Mouse (Mus musculus) spleen, postnatal 36 days (tissue): ENCODE measurements around the gene Timm8a2.
A peak's percentile ranks its signal among the peaks of the same experiment; 100 is the strongest.

ENCODE experiments used
- DNase-seq, 2 experiments: peaks; one replicate each; pipeline ENCODE4 v3.0.0; 2022; ENCODE audit warnings: low spot score in 2 of 2, mixed read lengths in 1 of 2

Timm8a2 gene

DNA sequence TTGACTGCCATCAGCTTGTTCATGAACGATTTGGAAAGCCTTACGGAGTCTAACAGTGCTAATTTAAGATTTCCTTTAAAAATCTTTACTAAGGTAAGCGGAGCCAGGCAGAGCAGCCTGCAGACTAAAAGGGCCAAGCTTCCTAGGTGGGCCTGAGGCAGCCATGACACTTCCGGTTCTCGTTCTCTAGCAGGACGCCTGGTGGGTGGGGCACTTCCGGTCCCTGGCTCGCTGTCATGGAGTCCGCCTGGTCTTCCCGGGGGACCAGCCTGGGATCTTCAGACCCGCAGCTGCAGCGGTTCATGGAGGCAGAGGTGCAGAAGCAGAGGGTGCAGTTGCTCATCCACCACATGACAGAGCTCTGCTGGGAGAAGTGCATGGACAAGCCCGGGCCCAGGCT lies at the start of gene Timm8a2:
Gene Timm8a2 (plus strand): TSS at position 224 of the 400 bp plus-strand sequence.
- no peak for DNase-seq

DNA sequence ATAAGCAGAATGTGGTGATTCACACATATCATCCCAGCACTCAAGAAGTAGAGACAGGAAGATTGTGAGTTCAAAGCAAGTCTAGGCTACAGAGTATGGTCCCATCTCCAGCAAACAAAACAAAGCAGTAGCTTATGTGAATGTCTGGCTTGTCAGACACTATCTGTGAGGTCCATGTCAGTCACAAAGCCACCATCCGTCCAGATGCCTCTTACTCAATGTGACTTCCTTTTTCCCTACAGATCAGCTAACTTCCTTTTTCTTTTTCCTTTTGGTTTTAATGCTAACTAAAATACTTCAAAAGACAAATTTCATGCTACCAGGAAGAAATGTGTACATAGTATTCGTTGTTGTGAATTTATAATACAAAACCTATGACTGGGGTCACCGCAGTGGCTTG lies 49.0 kb upstream of the Timm8a2 start:
- DNase-seq: no peak

DNA sequence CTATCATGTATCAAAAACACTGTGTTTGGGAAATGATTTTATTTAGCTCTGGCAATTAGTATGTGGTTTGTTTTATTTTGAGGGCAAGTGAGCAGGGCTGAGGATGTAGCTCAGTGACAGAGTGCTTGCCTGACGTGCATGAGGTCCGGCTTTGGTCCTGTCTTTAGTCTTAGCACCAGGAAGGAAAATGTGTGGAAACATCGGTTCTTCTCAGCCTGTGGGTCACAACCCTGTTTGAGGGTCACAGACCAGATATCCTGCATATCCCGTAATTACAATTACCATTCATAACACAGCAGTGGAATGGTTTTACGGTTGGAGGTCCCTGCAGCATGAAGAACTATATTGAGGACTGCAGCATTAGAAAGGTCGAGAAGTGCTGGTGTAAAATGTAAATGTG lies 48.4 kb upstream of the Timm8a2 start:
- no peak for DNase-seq

DNA sequence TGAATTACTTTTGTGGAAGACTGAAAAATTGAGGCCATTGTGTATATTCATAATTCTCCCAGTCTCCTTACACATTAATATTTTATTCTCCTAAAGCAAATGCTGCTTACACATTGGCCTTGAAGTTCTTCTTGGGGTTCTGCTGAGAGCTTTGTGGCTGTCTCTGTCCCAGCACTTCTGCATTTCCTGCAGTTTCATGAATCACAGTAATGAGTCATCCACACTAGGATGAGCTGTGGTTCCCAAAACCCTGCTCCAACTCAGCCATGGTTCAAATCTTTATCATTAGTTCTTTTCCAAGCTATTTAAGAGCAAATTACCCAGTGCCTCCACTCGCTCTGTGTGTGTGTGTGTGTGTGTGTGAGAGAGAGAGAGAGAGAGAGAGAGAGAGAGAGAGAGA lies 47.2 kb upstream of the Timm8a2 start:
- DNase-seq: no peak

DNA sequence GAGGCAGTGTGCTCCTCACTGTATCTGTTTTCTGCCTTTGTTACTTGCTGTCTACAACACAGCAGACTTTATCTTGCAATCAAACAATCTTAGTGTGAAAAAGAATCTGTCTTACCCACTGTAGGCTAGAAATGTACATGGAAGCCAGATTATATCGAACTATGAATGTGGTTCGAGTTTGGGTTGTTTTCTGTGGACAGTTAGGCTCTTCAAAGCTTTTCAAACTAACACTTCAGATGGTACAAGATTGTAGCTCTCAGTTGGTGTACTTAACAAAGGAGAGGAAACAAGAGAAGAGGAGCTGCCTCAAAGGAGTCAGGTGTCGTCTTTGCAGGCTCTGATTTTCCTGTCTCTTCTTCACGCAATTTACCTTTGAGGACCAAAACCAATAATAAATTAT lies 46.8 kb upstream of the Timm8a2 start:
- no peak for DNase-seq

DNA sequence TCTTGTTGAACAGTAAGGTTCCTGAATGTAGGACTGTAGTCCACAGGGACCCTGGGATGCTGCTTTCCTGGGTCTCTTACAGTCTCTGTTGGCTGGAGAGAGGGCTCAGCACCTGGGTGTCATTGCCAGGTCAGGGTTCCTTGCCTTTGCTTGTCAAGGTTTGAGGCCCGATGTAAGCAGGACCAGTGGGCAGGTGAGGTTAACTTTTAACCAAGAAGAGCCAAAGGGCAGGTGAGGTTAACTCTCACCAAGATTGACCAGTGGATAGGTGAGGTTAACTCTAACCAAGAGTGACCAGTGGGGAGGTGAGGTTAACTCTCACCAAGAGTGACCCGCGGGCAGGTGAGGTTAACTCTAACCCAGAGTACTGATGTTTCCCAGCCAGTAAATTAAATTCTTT lies 45.1 kb upstream of the Timm8a2 start:
- DNase-seq: no peak

DNA sequence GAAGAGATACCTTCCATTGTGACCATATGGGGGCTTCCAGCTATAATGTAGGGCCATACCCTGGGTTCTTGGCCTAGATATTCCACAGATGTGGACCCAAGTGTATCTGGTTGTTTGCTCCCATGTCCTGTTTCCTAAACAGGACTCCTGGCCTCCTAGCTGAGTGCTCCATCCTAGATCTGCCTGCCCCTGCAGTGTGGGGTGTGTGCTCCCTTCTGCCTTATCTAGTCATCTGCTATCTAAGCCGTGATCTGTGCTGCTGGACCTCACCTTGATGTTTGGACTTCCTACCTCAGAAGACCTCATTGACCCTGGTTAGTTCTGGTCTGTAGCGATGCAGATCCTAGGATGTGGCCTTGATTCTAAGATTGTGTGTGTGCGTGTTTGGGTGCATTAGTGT lies 44.6 kb upstream of the Timm8a2 start:
- no peak for DNase-seq

DNA sequence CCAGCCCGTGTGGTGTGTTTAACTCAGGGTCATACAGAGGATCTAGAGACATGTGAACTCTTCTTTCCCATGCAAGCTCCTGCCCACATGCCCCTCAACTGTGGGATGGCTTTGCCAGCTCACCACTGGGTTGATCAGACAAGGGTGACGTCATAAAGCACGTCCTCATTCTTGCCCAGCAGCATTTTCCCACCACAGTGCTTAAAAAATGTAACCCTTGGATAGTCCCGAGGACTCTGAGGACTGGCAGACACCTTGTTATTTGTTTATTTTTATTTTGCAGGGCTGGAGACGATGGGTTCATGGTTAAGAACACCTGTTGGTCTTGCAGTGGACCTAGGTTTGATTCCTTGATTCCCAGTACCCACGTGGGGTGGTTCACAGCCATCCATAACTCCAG lies 43.6 kb upstream of the Timm8a2 start:
- no peak for DNase-seq

DNA sequence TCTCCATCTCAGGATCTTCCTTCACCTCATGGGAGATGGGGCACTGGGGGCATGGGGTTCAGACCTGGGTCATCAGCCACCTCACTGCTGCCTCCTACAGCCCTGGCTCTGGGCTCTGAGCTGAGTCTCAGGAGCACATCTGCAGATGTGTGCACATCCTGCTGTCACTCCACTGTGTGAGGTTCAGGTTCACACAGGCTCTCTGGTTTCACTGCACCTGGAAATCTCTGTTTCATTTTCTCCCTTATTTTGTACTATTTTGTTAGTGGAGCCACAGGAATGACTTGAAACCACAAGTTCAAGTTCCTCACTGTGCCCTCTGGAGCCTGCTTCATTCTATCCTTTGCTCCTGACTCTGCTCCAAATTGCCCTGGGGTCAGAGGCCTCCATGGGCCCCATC lies 42.6 kb upstream of the Timm8a2 start:
- DNase-seq: no peak

DNA sequence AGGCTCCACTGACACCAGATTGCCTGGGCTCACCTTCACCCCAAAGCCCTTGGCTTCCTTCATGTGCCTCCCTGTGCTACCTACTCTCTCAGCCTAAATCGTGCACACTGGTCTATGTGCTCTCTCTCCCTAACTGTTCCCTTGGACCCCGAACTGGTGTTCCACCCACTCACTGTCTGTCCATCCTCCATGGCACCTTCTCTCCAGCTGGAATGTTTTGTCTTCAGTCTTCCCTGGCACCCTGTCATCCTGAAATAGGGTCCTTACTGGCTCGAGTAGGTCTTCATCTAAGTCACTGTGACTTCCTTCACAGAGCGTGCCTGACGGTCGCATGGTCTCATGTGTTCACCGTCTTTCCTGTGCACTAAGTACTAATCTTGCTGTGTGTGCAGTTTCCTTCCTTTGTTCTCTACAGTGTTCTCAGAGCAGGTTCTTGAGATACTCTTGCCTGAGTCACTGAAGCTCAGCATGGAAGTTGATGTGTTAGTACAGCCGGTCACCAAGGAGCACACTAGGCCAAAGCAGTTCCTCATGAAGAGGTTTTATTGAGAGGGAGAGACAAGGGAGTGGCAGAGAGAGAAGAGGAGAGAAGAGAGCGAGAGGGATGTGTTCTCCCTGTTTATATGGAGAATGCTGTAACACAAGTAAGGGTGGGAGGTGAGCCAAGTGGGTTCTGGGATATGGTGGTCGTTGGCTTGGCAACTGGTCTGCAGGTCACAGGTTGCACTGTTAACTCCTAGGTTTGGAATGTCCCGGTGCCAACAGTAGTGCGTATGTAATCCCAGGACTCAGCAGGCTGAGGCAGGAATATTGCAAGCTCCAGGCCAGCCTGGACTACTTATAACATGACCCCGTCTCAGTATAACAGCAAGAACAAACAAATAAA lies 41.8 kb upstream of the Timm8a2 start:
- DNase-seq: no peak

DNA sequence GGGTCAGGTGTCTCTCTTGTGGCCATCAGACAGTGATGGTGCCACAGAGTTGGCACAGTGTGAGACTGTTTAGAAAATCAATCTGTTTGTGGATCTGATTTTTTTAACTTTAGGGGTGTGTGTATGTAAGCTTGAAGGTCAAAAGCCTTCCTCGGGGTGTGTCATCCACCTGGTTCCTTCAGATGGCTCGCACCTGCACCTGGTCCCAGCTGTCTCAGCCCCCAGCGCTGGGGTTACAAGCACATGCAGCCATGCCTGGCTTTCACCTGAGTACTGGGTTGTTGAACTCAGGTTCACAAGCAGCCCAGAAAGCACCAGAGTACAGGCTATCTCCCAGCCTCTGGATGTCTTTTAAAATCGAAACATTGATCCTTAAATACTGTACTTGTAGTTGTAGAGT lies 40.9 kb upstream of the Timm8a2 start:
- DNase-seq: no peak

DNA sequence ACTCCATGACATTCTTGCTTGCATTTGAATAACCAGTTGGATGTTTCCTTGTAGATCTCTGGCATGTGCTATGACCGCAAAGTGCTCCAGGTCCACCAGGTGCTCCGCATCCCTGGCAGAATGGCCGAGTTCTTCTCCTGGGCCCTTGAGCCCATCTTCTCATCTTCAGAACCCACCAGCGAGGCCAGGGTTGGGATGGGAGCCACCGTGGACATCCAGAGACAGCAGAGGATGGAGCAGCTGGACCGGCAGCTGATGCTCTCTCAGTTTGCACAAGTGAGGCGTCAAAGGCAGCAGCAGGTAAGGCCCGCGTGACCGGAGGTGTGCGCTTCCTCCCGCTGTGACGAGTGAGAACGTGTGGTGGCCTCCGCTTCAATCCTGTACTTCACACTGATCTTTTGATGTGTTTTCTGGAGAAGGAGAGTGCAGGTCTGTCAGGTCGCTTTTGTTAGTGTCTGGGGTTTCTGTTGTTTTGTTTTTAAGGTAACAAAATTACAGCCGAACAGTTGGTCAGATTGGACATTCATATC lies 40.2 kb upstream of the Timm8a2 start:
- DNase-seq: no peak

DNA sequence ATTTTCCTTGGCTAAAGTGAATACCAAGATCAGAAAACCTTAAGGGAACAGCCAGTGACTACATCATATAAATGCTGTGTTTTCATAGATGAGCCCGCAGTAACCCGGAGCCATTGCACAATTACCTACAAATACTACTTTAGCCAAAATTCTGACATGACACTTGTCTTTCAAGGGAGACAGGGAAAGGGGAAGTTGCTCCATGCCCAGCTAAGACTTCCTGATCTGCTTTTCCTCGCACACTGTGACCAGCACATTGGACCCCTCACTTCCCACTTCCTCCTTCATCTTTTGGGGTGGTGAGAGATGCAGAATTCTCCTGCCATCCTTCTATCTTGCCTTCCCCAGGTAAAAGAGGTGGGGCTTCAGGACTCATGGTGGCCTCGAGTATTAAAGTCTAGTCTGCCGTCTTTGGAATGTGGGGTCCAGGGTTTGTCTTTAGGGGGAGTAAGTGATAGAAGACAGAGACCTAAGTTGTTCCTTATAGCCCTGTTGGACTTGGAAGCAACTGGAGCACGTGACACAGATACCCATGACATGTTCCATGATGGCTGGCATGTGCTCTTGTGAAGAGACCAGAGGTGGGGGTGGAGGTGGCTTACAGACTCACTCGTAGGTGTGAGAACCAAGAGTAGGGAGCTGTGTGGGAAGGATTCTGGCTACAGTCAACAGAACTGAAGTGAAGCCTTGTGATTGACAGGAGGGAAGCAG lies 39.5 kb upstream of the Timm8a2 start:
- no peak for DNase-seq

DNA sequence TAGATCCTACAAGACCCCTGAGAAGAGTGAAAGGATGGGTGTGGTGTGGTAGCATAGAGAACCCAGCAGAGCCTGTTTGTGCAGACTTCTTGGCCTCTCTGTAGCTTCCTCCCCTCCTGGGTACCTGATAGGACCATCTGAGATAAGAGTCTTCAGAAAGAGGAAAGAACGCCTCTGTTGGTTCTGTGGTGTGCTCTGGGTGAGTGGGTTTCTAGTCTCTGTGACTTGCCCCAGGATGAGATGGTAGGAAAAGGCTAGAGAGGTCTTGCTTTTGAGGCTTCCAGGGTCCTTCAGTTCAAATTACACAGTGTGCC lies 39.0 kb upstream of the Timm8a2 start:
- DNase-seq: peak; percentile 60 to 61

DNA sequence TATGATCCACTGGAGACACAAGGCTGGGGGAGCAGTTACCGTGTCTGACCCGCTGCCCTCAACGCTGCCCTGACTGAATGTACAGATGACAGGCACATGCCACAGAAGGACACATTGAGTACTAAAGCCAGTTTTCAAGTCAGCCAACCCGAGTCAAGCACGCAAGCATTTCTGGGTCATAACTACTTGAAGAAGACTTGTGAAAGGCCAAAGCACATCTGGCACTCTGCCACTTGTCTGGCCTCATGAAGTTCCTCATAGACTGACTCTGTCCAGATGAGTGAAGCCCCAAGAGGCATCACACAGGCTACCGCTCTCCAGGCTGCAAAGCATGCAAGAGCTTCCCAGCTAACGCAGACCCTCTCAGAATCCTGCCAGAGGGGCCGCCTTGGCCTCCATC lies 37.7 kb upstream of the Timm8a2 start:
- peak; percentile 67 to 72 for DNase-seq

DNA sequence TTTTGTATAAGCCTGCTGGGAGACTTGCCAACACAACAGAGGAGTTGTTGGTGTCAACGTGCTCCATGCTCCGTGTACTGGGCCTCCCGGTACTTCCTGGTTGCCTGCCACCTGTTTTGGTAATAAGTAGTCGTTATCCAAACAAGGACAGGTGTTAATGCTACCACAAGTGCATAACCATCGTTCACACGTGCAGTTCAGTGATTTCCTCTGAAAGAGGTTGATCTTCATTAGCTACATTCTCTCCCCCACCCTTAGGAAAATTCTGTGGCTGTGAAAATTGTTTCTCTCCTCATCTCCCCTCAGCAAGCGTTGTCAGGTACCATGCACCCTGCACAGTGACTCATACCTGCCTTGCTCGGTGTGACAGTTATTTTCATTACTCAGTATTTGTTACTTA lies 35.0 kb upstream of the Timm8a2 start:
- DNase-seq: no peak

DNA sequence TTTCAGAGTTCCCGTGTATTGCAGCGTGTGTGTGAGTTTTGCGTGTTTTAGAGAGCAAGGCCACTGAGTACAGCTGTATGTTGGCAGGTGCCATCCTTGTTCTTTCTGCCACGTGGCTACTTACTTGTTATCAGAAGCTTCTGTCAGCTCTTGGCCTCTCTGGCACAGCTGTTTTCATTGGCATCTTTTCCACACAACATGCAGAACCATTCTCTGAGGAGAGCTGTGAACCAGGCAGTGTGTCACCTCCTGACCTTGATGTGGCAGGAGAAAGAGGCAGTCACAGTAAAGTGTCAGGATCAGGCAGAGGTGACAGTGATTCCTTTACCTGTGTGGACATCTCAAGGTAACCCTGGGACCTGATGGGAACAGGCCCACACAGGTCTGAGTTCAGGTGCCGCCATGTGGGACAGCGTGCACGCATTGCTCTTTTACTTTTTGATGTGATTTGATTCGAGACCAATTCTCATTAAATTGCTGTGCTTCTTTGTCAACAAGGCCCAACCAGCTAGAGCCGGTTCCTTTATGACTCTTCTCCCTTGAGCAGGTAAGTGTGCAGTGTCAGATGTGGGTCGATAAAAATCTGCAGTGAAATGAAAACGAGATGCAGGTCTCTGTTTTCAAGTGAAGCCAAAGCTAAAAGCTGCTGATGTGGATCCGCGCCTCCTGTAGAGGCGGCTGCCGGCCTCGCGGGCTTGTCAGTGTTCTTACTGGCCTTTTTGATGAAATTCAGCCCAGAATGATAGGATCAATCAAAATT lies 33.9 kb upstream of the Timm8a2 start:
- no peak for DNase-seq

DNA sequence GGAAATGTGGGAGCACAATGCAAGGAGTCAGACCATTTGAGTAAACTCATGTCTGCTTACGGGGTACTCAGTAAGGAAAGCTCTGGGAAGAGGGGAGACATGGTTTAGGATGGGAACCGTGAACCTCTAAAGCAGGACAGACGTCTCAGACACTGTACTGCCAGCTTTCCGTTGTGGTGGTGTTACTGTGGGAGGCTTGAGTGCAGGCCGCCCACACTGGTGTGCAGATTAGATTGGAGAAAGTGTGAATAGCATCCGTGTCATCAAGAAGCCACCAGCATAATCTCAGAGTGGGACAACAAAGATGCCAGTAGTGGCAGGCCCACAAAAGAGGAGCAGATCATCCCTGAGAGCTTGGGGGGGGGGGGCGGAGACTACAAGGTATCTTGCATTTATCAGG lies 32.2 kb upstream of the Timm8a2 start:
- no peak for DNase-seq

DNA sequence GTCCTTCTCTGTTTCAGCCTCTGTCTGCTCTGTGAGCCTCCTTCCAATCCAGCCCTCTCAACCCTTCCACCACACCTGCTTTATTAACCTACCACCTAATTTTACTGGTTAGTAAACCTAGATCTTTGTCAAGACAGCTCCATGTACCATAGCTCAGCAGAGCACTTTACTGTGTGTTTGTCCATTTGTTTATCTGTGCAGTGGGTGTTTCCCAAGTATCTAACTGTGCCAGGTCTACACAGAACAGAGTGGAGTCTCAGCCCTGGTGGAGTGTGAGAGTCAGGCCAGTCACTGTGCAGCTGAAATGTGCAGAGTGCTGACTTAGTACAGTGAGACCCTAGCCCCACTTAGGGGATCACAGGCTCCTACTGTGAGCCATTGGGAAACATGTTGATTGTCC lies 30.7 kb upstream of the Timm8a2 start:
- DNase-seq: no peak

DNA sequence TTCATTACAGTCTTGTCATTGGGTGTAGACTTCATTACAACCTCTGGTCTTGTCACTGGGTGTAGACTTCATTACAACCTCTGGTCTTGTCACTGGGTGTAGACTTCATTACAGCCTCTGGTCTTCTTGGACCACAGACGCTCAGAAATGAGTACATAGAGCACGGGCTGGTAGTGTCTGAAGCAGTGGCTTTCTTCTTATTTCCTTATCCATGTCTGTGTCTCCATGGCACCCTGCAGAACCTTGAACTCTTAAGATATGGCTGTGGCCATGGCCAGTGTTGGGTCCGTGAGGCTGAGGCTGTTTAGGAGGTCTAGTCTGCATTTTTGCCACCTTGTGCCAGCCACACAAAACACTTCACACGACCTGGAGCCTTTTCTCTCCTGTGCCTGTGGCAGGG lies 26.2 kb upstream of the Timm8a2 start:
- DNase-seq: no peak

DNA sequence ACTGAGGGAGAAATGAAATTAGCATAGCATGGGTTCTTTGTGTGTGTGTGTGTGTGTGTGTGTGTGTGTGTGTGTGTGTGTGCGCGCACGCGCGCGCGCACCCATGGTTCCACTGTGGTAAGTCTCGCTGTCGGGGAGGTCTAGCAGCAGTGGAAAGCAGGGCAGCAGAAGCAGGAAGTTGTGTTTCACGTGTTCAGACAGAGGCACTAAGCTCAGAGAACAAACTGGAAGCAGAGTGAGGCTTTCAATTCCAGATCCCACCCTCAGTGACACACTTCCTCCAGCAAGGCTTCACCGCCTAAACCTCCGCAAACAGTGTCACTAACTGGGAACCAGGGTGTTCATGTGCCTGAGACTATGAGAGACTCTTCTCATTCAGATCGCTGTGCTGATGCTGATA lies 25.0 kb upstream of the Timm8a2 start:
- DNase-seq: peak; percentile 88 to 89

DNA sequence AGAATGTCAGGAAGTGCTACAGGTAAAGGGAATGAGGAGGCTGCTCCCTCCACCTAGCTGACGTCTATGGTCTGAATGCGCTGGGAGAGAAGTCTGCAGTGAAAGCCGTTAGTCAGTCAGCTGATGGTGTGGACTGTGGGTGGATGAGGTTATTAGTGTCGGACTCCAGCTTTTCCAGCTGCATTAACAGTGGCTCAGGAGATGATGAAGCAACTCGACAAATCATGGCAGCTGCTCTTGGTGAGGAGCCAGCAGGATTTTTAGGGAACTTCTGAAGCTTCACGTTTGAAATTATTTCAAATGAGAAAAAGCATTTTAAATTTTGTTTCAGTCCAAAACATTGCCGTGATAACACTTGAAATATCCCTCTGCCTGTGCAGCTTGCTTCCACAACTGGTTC lies 24.2 kb upstream of the Timm8a2 start:
- no peak for DNase-seq

DNA sequence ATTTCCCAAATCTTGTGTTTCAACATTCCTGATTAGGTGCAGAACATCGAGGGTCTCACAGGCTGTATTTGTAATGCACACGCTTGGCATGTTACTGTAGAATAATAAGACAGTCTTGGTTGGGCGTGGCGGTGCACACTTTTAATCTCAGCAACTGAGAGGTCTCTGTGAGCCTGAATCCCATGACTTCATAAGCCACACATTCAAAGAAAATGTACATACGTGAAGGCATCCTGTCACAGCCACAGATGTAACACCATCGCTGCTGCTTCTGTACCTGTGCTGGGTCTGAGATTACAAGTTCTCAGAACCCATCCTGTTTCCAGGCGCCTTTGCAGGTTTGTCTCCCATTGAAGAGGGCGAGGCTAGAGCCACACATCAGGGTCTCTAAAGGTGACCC lies 22.7 kb upstream of the Timm8a2 start:
- no peak for DNase-seq
